Mouse (Mus musculus): ENCODE measurements around the gene Lysmd3. TPM values are rescaled to one million over a fixed set of nuclear protein-coding genes. Genes with fewer than 3 reads are reported as not detected.
"Not testable (repeated sequence)": the region's sequence is repeated elsewhere in the genome, so short reads cannot be mapped to it uniquely, and the experiment has no call there.

Gene Lysmd3
- 23.7 and 26.0 TPM in 2 replicates for polyA plus RNA-seq (2015; fragmentation: Nextera tagmentation; extraction: Ambion mirVana)

GRCm38 (mm10) chr13:81657351-81658052, at the start of gene Lysmd3:
TSS of gene Lysmd3 (plus strand) at chr13:81657663.
- H3K36me3 ChIP-seq (ENCODE audit: insufficient read depth, low read length): 0 out of 2 replicates have a peak, but pooled peaks cover 2% of the 10 kb centered on the region
- peak within 1 kb of the TSS; percentile 94 for H3K27ac ChIP-seq (ENCODE audit: low read length)
- H3K4me1 ChIP-seq (ENCODE audit: insufficient read depth, low read length): peaks cover 16% of the 10 kb centered on the region
- under 1% methylated on average over 70 of the region's 73 CpGs for WGBS
- H3K9me3 ChIP-seq (ENCODE audit: low read length): no peaks in the 10 kb centered on the region
- ATAC-seq (ENCODE audit: low FRiP score, low TSS enrichment): peak; percentile 99
- H3K27me3 ChIP-seq (ENCODE audit: insufficient read depth, low read length): no peaks in the 10 kb centered on the region
- peak within 1 kb of the TSS; percentile 64 for H3K4me2 ChIP-seq (replicated peaks; ENCODE audit: low read depth, low read length)
- H3K9ac ChIP-seq (replicated peaks; ENCODE audit: low read length): peak within 1 kb of the TSS; percentile 86
- H3K4me3 ChIP-seq (ENCODE audit: low read length): peak within 1 kb of the TSS; percentile 80

- H3K27me3 ChIP-seq (ENCODE audit: insufficient read depth, low read length): no peaks in the 10 kb centered on the region
- no peaks in the 10 kb centered on the region for H3K36me3 ChIP-seq (ENCODE audit: insufficient read depth, low read length)
- H3K27ac ChIP-seq (ENCODE audit: low read length): no peak overlapping the region
- WGBS: 68% methylated on average over 4 of the region's 4 CpGs
- H3K9me3 ChIP-seq (ENCODE audit: low read length): no peaks in the 10 kb centered on the region
- H3K4me1 ChIP-seq (ENCODE audit: insufficient read depth, low read length): no peaks in the 10 kb centered on the region
- no peak overlapping the region for H3K4me3 ChIP-seq (ENCODE audit: low read length)
- ATAC-seq (ENCODE audit: low FRiP score, low TSS enrichment): no peak
- H3K4me2 ChIP-seq (replicated peaks; ENCODE audit: low read depth, low read length): no peak overlapping the region
- H3K9ac ChIP-seq (replicated peaks; ENCODE audit: low read length): no peak overlapping the region
Observed at GRCm38 (mm10) chr13:81610349-81610748, 47.1 kb upstream of the Lysmd3 start.

- H3K27me3 ChIP-seq (ENCODE audit: insufficient read depth, low read length); ATAC-seq (ENCODE audit: low FRiP score, low TSS enrichment); H3K4me1 ChIP-seq (ENCODE audit: insufficient read depth, low read length); H3K9me3 ChIP-seq (ENCODE audit: low read length); H3K36me3 ChIP-seq (ENCODE audit: insufficient read depth, low read length); H3K9ac ChIP-seq (replicated peaks; ENCODE audit: low read length); H3K27ac ChIP-seq (ENCODE audit: low read length); H3K4me2 ChIP-seq (replicated peaks; ENCODE audit: low read depth, low read length); H3K4me3 ChIP-seq (ENCODE audit: low read length): not testable (repeated sequence)
- 81% methylated on average over 1 of the region's 1 CpGs for WGBS
Observed at GRCm38 (mm10) chr13:81627861-81628260, 29.6 kb upstream of the Lysmd3 start.

GRCm38 (mm10) chr13:81628631-81629190, 28.8 kb upstream of the Lysmd3 start:
- Histone ChIP-seq H3K27ac (ENCODE audit: low read length) (no peak overlapping the region), H3K9ac (replicated peaks; ENCODE audit: low read length) (no peak overlapping the region), H3K27me3 (ENCODE audit: insufficient read depth, low read length) (no peaks in the 10 kb centered on the region), H3K4me1 (ENCODE audit: insufficient read depth, low read length) (peaks cover 7% of the 10 kb centered on the region; the same call in 1 of the 2 replicates), H3K9me3 (ENCODE audit: low read length) (no peaks in the 10 kb centered on the region), H3K36me3 (ENCODE audit: insufficient read depth, low read length) (no peaks in the 10 kb centered on the region), H3K4me3 (ENCODE audit: low read length) (no peak overlapping the region), H3K4me2 (replicated peaks; ENCODE audit: low read depth, low read length) (no peak overlapping the region)
- 70% methylated on average over 2 of the region's 2 CpGs for WGBS
- no peak for ATAC-seq (ENCODE audit: low FRiP score, low TSS enrichment)

GRCm38 (mm10) chr13:81629395-81629794, 28.1 kb upstream of the Lysmd3 start:
- ATAC-seq (ENCODE audit: low FRiP score, low TSS enrichment): peak; percentile 23; the same call in 1 of the 2 replicates
- Histone ChIP-seq H3K4me2 (replicated peaks; ENCODE audit: low read depth, low read length) (no peak overlapping the region), H3K36me3 (ENCODE audit: insufficient read depth, low read length) (no peaks in the 10 kb centered on the region), H3K27me3 (ENCODE audit: insufficient read depth, low read length) (peaks cover 4% of the 10 kb centered on the region; the same call in 1 of the 2 replicates), H3K4me1 (ENCODE audit: insufficient read depth, low read length) (peaks cover 7% of the 10 kb centered on the region; the same call in 1 of the 2 replicates), H3K4me3 (ENCODE audit: low read length) (no peak overlapping the region), H3K9me3 (ENCODE audit: low read length) (no peaks in the 10 kb centered on the region), H3K27ac (ENCODE audit: low read length) (no peak overlapping the region), H3K9ac (replicated peaks; ENCODE audit: low read length) (no peak overlapping the region)
- WGBS: 34% methylated on average over 3 of the region's 3 CpGs

GRCm38 (mm10) chr13:81630566-81630965, 26.9 kb upstream of the Lysmd3 start:
- Histone ChIP-seq H3K4me2 (replicated peaks; ENCODE audit: low read depth, low read length) (no peak overlapping the region), H3K27ac (ENCODE audit: low read length) (no peak overlapping the region), H3K9ac (replicated peaks; ENCODE audit: low read length) (no peak overlapping the region), H3K27me3 (ENCODE audit: insufficient read depth, low read length) (peaks cover 5% of the 10 kb centered on the region; the same call in 1 of the 2 replicates), H3K9me3 (ENCODE audit: low read length) (no peaks in the 10 kb centered on the region), H3K4me3 (ENCODE audit: low read length) (no peak overlapping the region), H3K36me3 (ENCODE audit: insufficient read depth, low read length) (no peaks in the 10 kb centered on the region), H3K4me1 (ENCODE audit: insufficient read depth, low read length) (peaks cover 7% of the 10 kb centered on the region; the same call in 1 of the 2 replicates)
- ATAC-seq (ENCODE audit: low FRiP score, low TSS enrichment): no peak
- WGBS: 77% methylated on average over 5 of the region's 5 CpGs

GRCm38 (mm10) chr13:81632720-81633415, 24.6 kb upstream of the Lysmd3 start, which contains the start of gene Adgrv1:
TSS of gene Adgrv1 (minus strand) at chr13:81633154.
- Histone ChIP-seq H3K36me3 (ENCODE audit: insufficient read depth, low read length) (no peaks in the 10 kb centered on the region), H3K27me3 (ENCODE audit: insufficient read depth, low read length) (peaks cover 5% of the 10 kb centered on the region; the same call in 1 of the 2 replicates), H3K4me3 (ENCODE audit: low read length) (peak within 1 kb of the TSS; percentile 57), H3K9me3 (ENCODE audit: low read length) (no peaks in the 10 kb centered on the region), H3K4me2 (replicated peaks; ENCODE audit: low read depth, low read length) (peak within 1 kb of the TSS; percentile 81), H3K4me1 (ENCODE audit: insufficient read depth, low read length) (0 out of 2 replicates have a peak, but pooled peaks cover 4% of the 10 kb centered on the region), H3K27ac (ENCODE audit: low read length) (no peak within 1 kb of the TSS), H3K9ac (replicated peaks; ENCODE audit: low read length) (peak within 1 kb of the TSS; percentile 43; the same call in 1 of the 2 replicates)
- peak; percentile 100 for ATAC-seq (ENCODE audit: low FRiP score, low TSS enrichment)
- under 1% methylated on average over 42 of the region's 42 CpGs for WGBS

GRCm38 (mm10) chr13:81639624-81640023, 17.8 kb upstream of the Lysmd3 start:
- H3K4me1 ChIP-seq (ENCODE audit: insufficient read depth, low read length): no peaks in the 10 kb centered on the region; the same call in 1 of the 2 replicates
- H3K27me3 ChIP-seq (ENCODE audit: insufficient read depth, low read length): no peaks in the 10 kb centered on the region
- H3K4me3 ChIP-seq (ENCODE audit: low read length): no peak overlapping the region
- no peak overlapping the region for H3K27ac ChIP-seq (ENCODE audit: low read length)
- no peaks in the 10 kb centered on the region for H3K36me3 ChIP-seq (ENCODE audit: insufficient read depth, low read length)
- no peak overlapping the region for H3K9ac ChIP-seq (replicated peaks; ENCODE audit: low read length)
- no peak for ATAC-seq (ENCODE audit: low FRiP score, low TSS enrichment)
- 40% methylated on average over 4 of the region's 4 CpGs for WGBS
- H3K9me3 ChIP-seq (ENCODE audit: low read length): no peaks in the 10 kb centered on the region
- no peak overlapping the region for H3K4me2 ChIP-seq (replicated peaks; ENCODE audit: low read depth, low read length)

- no peak for ATAC-seq (ENCODE audit: low FRiP score, low TSS enrichment)
- 42% methylated on average over 6 of the region's 6 CpGs for WGBS
- H3K27ac ChIP-seq (ENCODE audit: low read length): no peak overlapping the region
- H3K9me3 ChIP-seq (ENCODE audit: low read length): no peaks in the 10 kb centered on the region
- no peak overlapping the region for H3K9ac ChIP-seq (replicated peaks; ENCODE audit: low read length)
- no peaks in the 10 kb centered on the region for H3K27me3 ChIP-seq (ENCODE audit: insufficient read depth, low read length)
- H3K4me2 ChIP-seq (replicated peaks; ENCODE audit: low read depth, low read length): no peak overlapping the region
- H3K4me3 ChIP-seq (ENCODE audit: low read length): no peak overlapping the region
- H3K4me1 ChIP-seq (ENCODE audit: insufficient read depth, low read length): no peaks in the 10 kb centered on the region; the same call in 1 of the 2 replicates
- no peaks in the 10 kb centered on the region for H3K36me3 ChIP-seq (ENCODE audit: insufficient read depth, low read length)
Observed at GRCm38 (mm10) chr13:81640881-81641280, 16.6 kb upstream of the Lysmd3 start.
